Mouse (Mus musculus): ENCODE results near the gene Myo1c.

The Myo1c gene

DNA sequence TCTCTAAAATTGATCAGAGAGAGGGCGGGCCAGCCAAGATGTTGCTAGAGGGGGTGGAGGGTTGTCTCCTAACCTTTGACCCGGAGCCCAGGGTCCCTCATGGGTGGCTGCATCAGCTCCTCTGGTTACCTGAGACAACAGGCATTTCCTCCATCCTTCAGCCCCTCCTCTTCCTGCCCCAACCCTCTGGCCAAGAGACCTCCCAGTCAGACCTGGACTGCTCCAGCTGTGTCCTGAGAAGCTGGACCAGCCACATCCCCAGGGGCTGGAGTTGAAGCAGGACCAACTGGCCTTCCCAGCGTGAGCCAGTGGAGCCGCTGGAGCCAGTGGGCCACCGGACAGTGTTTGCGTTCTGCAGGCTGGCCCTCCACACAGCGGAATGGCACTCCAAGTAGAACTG lies at the start of gene Myo1c:
Myo1c (plus strand) TSS at position 194 of the 400 bp plus-strand sequence.
- no peak for DNase-seq (ENCODE audit: low spot score in 2 of 2)

DNA sequence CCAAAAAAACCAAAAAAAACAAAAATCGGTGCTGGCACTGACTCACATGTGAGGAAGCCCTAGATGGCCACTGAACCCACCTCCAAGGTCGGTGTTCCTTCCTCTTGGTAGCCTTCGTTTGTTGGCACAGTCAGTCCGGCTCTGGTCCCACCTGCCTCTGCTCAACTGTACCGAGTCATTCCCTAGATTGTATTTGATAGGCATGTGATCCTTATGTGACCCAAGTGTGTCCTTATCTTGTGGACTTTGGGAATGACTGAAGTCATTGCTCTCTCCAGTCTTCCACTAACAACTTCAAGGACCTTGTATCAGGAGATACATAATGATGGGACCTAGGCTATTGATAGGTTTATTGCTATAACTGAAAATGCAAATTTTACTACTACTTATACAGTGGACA lies 45.5 kb upstream of the Myo1c start:
- DNase-seq (ENCODE audit: low spot score in 2 of 2), result no peak

DNA sequence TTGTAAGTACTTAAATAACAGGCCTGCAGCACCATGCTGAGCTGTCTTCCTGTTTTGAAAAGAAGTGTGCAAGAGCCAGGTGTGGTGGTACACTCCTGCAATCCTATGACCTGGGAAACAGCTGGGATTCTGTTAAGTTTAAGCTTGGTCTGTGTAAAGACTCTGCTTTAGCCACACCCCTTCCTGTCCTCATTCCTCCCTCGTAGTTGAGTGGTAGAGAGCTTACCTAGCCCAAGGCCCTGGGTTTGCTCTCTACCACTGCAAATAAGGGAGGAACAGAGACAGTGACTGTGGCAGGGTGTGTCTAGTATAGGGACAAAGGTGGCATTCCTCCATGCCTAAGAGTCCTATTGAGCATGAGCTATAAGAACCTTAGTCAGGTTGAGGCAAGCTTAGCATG lies 45.0 kb upstream of the Myo1c start:
- DNase-seq (ENCODE audit: low spot score in 2 of 2), result no peak

DNA sequence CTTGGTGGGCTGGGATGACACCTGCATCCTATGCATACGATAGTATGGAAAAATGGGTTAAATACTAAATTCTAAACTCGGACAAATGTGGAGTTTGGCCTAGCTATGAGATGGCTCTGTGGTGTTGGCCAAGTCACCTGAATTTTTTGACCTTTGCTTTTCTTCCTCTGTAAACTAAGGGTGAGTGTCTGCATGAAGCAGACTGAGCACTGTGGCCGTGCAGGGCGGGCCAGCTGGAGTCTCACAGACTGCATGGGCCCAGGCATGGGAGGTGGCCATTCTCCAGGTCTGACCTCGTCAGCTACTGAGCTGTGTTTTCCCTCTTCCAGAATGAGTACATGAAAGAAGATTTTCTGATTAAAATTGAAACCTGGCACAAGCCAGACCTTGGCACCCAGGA lies 41.5 kb upstream of the Myo1c start:
- DNase-seq (ENCODE audit: low spot score in 2 of 2), result no peak

DNA sequence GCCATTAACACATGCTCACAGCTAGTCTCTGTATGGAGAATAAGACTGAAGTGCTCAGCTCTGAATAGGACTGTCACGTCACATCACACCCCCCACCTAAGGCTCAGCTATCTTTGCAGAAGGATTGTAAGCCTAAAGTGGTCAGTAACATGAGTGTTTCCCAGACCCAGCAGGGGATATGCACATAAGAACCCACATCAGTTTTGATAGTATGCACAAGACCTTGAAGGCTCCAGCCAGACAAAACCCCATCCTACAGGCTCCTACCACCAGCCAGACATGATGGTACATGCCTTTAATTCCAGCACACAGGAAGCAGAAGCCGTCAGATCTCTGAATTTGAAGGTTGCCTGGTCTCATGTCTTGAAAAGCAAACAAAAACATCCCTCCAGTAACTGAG lies 40.3 kb upstream of the Myo1c start:
- DNase-seq (ENCODE audit: low spot score in 2 of 2), result no peak

DNA sequence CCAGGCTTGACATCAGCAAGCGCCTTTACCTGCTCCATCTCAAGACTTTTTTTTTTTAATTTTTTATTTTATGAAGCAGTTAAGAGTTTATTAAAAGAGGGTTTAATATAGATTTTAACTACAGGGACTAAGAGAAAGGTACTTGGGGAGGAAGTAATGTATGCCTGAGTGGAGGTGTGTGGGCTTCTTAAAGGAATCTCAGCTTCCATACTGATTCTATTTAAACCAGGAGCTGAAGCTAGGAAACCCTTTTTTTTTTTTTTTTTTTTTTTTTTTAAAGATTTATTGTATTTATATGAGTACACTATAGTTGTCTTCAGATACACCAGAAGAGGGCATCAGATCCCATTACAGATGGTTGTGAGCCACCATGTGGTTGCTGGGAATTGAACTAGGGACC lies 35.5 kb upstream of the Myo1c start:
- no peak for DNase-seq (ENCODE audit: low spot score in 2 of 2)

DNA sequence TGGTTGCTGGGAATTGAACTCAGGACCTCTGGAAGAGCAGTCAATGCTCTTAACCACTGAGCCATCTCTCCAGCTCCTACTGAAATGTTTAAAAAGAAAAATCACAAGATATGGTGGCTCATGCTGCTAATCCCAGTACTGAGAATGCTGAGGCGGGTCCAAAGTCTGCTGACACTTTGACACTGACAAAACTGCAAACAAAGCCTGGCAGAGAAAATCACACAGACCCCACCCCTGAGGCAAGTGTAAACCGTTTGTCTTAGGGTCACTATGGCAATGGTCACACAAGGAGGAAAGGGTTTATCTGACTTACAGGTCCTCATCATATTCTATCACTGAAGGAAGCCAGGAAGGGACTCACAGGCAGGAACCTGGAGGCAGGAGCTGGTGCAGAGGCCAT lies 34.7 kb upstream of the Myo1c start:
- no peak for DNase-seq (ENCODE audit: low spot score in 2 of 2)

DNA sequence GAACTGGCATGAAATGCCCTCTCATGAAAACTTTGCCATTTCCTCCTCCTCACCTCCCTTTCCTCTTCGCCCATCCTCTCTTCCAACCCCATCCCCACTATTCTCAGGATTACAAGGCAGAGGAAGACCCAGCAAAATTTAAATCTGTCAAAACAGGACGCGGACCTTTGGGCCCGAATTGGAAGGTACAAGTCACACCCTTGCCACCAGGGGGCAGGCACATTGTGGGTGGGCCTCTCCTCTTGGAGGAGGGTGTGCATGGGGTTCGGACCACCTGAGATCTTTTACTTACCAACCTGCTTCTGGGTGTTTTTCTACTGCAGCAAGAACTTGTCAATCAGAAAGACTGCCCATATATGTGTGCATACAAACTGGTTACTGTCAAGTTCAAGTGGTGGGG lies 31.2 kb upstream of the Myo1c start:
- no peak for DNase-seq (ENCODE audit: low spot score in 2 of 2)

DNA sequence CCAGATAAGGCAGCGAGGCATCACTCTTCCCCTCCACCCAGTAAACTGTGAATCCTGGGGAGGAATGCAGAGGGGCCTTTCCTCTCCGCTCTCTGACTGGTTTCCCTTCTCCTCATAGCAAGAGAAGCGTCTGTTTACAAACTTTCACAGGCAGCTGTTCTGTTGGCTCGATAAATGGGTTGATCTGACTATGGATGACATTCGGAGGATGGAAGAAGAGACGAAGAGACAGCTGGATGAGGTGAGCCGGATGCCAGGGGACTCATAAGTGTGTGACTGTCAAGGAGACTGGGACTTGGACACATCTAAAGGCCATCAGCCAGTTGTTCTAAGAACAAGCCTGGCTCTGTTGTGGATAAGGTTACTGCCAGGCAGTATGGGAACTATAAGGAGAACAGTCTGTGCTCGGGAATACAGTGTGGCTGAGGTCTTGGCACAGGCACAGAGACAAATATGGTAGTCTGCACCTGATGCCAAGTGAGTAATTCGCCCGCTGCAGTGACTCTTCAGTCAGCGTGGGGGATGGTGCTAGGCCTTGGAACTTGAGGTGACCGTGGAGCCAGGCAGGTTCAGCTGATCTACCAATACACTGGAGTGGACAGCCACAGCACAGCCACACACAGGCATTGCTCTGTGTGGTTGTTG lies 30.0 kb upstream of the Myo1c start:
- no peak for DNase-seq (ENCODE audit: low spot score in 2 of 2)

DNA sequence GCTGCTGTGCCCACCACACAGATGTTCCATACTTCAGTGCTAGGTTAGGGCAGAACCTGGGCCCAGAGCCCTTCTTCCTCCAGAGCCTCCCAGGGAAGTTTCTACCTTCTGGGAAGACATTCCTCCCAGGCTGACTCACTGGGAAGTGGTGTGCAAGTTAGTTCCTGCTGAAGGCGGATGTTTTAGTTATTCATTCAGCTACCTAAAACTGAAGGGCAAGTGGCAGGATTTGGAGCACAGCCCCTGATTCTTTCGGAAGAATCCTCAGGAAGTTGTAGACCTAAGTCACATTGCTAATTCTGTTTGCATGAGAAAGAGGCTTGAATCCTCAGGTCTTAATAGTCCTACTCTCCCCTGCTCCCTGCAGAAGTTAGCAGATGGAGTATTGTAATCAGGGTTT lies 28.9 kb upstream of the Myo1c start:
- DNase-seq (ENCODE audit: low spot score in 2 of 2), result no peak

DNA sequence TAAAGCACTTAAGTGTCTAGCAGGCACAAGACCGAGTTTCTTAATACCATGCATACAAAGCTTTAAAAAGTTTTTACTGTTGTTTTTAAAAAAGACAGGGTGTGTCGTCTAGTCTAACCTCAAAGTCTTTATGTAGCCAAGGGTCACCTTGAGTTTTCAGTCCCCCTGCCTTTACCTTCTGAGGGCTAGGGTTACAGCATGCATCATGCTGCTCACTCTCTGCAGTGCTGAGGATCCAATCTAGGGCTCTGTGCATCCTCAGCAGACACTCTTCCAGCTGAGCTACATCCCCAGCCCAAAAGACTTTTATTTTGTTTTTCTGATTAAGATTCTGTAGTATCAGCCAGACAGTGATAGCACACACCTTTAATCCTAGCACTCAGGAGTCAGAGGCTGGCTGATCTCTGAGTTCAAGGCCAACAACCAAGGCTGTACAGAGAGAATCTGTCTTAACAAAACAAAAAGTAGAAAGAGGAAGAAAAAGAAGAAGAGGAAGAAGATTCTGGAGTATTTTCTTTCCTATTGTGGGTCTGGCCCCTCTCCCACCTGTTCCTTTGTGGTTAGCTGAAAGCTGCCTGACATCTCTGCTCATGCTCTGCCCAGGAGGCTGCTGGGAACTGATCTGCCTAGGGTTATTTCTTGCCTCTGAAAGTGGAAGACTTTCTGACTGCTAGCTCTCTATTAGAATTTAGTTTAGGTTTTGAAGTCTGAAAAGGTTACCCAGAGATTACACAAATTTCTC lies 27.5 kb upstream of the Myo1c start:
- DNase-seq (ENCODE audit: low spot score in 2 of 2), result no peak

DNA sequence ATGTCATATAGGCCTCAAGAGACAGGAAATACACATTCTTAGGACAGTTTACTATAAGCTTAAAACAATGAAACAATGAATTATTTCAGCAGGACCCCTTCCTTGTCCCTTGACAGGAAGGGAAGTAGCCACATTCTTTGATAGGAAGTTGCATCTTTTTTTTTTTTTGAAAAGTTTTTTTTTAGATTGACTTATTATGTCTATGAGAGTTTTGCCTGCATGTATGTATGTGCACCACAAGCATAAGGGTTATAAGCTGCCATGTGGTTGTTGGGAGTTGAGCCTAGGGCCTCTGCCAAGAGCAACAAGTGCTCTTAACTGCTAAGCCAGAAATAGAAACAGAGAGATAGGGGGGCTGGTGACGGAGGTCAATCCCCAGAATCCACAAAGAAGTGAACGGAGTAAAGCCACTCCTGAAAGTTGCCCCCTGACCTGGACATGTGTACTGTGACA lies 26.2 kb upstream of the Myo1c start:
- no peak for DNase-seq (ENCODE audit: low spot score in 2 of 2)

DNA sequence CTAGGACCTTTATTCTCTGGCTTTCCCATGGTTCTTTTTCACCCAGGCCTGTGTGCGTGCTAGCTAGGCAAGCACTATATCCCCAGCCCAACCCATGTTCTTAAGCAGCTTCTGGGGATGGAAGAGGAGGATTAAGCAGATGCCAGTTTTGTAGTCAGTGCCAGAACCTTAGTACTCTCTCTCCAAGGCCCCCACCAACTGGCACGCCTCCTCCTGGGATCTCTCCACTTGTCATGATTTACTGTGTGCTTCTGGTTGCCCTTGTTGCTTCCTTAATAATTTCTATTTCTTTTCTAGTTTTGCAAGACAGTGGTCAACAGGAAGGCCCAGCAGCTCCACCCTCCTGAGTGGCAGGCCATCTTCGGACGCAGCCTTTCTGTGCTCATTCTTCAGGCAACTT lies 24.5 kb upstream of the Myo1c start:
- no peak for DNase-seq (ENCODE audit: low spot score in 2 of 2)

DNA sequence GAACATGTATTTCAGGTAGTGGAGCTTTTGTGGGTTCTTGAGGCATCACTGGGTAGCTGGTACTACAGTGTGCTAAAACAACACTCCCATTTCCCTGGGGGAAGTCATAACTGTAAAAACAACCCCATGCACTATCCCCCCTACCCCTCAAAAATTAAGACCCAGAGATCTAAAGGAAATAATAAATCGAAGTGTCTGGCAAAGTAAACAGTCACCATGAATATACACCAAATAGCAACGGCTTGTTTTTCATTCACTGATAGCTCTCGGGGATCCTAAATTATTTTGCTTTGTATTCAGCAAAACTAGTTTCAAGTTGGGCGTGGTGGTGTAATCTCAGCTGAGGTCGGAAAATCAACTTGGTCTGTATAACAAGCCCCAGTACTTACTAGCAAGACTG lies 20.2 kb upstream of the Myo1c start:
- no peak for DNase-seq (ENCODE audit: low spot score in 2 of 2)

DNA sequence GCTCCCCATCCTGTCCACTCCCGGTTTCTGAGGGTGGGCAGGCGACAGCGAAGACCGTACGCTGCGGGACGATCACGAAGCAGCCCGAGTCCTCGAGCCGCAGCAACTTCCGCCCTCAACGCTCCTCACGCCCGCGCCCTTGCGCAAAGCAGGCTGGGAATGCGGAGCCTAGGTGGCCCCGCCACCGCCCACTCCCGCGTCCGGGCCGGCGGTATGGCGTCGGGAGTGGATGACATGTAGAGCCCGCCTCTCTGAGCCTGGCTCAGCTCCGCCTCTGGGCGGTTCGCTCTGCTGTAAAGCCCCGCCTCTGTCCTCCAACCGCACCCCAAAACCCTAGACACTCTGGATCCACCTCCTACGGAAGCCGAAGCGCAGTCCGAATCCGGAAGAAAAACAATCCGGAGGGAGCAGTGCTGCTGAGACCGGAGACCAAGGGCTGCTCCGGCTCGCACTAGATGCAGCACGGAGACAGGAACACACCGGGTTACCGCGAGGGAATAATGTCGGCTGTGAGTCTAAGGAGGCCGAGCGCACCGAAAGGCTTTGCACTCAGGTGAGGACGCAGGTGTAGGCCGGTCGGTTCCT lies 19.6 kb upstream of the Myo1c start, which contains the start of gene Inpp5k:
Inpp5k (plus strand) TSS at position 344 of the 585 bp plus-strand sequence.
- peak; percentile 94 to 95 for DNase-seq (ENCODE audit: low spot score in 2 of 2)

DNA sequence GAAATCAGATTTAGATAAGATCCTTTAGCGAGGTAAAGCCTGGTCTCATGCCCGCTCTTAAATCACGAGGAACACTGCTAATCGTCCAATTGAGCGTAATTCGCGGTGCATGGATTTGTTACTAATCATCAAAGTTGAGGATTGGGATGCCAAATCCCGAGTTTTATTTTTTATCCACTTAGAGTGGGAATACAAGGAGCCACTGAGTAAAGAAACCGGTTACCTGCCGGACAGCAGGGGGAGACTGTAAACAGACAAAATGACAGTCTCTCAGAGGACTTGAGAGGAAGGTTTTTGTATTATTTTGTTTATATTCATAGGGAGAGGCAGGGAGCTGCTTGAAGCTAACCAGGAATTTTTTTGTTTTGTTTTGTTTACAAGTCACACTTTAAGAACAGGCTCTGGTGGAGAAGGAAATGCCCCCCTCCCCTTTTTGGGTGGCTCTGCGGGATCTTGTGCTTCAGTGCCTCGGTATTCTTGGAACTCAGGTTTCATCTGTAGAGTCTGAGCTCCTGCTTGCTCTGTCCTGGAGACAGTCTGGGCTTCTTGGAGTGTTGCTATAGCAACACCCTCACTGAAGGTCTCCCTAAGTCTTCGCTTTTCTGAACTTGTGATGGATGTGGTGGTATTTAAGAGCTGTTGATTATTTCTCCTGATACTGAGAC lies 18.6 kb upstream of the Myo1c start:
- no peak for DNase-seq (ENCODE audit: low spot score in 2 of 2)

DNA sequence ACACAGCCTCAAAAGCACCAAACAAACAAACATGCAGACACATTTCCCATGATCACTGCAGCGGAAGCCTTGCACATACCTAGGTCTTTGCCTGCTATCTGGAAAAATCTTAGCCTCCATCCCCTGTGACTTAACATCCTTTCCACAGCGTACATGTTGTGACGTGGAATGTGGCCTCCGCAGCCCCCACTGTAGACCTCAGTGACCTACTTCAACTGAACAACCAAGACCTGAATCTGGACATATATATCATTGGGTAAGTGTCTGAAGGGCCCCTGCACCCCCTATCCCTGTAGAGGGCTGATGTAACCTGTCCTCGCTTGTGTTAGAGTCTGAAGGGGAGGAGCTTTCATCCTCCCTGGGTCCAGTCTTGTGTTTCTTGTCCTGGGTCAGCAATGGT lies 17.4 kb upstream of the Myo1c start:
- DNase-seq (ENCODE audit: low spot score in 2 of 2), result no peak

DNA sequence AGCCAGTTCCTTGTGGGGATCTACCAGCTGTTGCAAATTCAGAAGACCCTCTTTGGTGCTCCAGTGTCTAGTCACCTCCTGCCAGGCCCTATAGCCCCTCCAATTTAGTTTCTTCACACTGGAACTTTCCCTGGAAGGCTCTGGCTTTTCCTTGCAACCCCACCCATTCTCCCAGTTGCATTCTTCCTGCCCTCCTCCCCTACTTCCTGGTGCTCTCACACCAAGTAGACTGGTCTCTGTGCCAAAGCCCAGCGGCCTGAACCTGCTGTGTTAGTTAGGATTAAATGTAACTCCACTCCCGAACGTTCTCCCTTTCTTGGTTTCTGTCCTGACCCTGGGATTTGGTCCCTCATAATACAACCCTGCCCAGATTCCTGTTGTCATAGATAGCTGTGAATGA lies 15.5 kb upstream of the Myo1c start:
- DNase-seq (ENCODE audit: low spot score in 2 of 2), result no peak

DNA sequence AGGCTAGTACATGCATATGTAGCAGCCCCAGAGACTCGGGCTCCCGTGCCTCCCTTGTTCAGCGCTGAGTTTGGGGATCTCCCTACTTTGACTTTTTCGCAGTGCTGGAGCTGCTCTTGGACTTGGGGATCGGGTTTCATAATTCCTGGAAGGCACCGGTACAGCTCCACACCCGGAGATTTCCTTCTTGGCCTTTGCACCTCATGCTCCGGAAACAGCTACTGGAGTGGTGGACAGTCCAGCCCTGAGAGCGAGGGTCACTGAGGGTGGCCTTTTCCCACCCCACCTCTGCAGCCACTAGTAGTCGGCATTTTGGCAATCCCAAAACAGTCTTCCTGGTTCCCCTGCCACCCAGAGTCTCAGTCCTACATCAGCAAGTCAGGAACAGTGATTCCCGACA lies 15.0 kb upstream of the Myo1c start:
- no peak for DNase-seq (ENCODE audit: low spot score in 2 of 2)

DNA sequence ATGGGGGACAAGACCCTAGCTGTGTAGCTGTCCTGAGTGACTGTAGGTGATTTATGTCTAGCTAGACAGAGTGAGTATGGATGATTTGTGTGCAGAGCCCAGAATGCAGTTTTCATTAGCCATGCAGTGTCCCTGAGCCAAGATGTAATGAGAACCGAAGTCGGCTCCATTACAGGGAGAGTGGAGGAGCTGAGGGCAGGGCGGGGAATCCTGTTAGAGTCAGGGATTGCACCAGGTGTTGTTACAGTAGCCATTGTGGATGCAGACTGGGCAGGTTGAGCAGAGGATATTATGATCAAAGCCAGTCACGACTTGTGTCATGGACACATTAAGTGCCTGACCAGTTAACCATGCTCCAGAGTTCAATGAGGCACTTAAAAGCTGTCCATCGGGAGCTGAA lies 7.0 kb upstream of the Myo1c start:
- DNase-seq (ENCODE audit: low spot score in 2 of 2), result no peak

DNA sequence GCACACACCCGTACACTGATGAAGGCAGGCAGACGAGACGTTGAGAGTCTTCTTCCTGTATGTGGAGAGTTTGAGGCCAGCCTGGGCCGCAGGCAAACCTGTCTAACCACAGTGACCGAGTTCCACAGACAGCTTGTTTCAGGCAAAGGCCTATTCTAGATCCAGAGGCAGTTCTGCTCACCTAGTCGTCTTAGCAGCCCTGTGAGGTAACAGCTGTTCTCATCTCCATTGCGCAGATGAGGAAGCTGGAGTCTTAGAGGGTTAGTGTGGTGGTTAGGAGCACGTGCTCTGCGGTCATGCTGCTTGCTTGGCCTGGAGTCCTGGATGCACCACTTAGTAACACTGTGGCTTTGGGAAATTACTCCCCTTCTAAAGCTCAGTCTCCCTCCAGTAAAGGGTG lies 5.6 kb upstream of the Myo1c start:
- DNase-seq (ENCODE audit: low spot score in 2 of 2), result no peak

DNA sequence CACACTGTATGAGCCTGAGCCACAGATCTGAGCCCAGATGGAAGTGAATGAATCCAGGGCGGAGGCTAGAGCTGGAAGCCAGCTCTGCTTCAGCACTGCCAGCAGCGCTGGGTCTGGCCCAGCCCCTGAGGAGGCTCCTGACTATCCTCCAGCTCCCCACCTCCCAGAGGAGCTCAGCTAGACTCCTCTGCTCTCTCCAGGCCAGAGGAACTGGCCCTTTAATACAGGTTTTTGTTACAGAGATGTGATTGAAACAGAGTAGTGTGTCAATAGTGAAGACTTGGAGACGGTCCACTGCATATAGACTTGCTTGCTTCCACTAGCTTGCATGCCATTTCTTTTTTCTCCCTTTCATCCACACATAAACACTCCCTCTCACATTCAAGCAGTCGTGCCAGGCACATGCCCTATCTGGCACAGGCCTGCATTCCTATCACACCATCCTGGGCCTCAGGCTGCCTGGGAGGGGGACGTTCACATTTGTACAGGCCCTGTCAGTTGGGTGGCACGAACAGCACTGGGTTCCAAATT lies 2.6 kb upstream of the Myo1c start:
- DNase-seq (ENCODE audit: low spot score in 2 of 2), result no peak
